8 mouse cellular contexts compared by ENCODE assay signal in genomic region chr6:144045503-144045902, GRCm38 (mm10).
DNase-seq lines count a peak whose midpoint lies in the region; ATAC-seq and TF ChIP-seq lines count a peak whose summit lies in the region.
"Had no signal": no experiment of that assay in that cellular context is flagged by ENCODE, and none has a peak within 500 bp of the region (broad histone marks: within the 10 kb centered on the region; RNA-seq: fewer than 3 reads in every experiment).

No protein-coding gene starts in this region.

- H3K27me3 ChIP-seq in forebrain, embryonic 12.5 days, result no peaks in the 10 kb centered on the region
- H3K27me3 ChIP-seq: limb, embryonic 13.5 days had no signal

- 18% methylated on average over 9 of the region's 9 CpGs for WGBS in forebrain, embryonic 12.5 days
- WGBS in lung, adult 2 months, result 25% methylated on average over 9 of the region's 9 CpGs

- peak overlapping the region; percentile 75 for H3K27ac ChIP-seq in forebrain, embryonic 12.5 days
- H3K27ac ChIP-seq: limb, embryonic 13.5 days had no signal

- ATAC-seq in forebrain, embryonic 12.5 days (ENCODE audit: low FRiP score), result peak; percentile 48
- ATAC-seq in inflammation-experienced regulatory T-cells, adult 6 months, result no peak

- H3K4me1 ChIP-seq in forebrain, embryonic 12.5 days, result peaks cover 47% of the 10 kb centered on the region
- H3K4me1 ChIP-seq in lung, adult 2 months (ENCODE audit: control insufficient read depth, insufficient read depth, low read length), result no peaks in the 10 kb centered on the region; the same call in 1 of the 2 replicates

- no peaks in the 10 kb centered on the region for H3K36me3 ChIP-seq in forebrain, embryonic 12.5 days (replicated peaks)
- H3K36me3 ChIP-seq: limb, embryonic 13.5 days had no signal

- H3K9ac ChIP-seq in forebrain, embryonic 12.5 days, result no peak overlapping the region
- H3K9ac ChIP-seq: limb, embryonic 13.5 days had no signal

- TF ChIP-seq CTCF in lung, adult 2 months (IDR thresholded peaks at IDR 0.05; ENCODE audit: insufficient read depth, low read length), result no peak

- no peaks in the 10 kb centered on the region for H3K9me3 ChIP-seq in forebrain, embryonic 12.5 days
- H3K9me3 ChIP-seq: limb, embryonic 13.5 days had no signal

- peak; percentile 12 for DNase-seq in right cerebral cortex, adult 18-20 months
- DNase-seq in right cerebral cortex, postnatal 14 days, result no peak
- peak; percentile 25 for DNase-seq in lung, adult 2 months
- DNase-seq in right cerebral cortex, postnatal 4 days, result peak; percentile 15
- DNase-seq in urinary bladder, postnatal 36 days (ENCODE audit: low spot score in 2 of 2), result no peak

- H3K4me3 ChIP-seq in forebrain, embryonic 12.5 days (replicated peaks), result no peak overlapping the region
- H3K4me3 ChIP-seq in lung, adult 2 months (replicated peaks; ENCODE audit: extremely low read depth, low read depth, low read length), result no peak overlapping the region
- H3K4me3 ChIP-seq: limb, embryonic 13.5 days had no signal

- H3K4me2 ChIP-seq in forebrain, embryonic 12.5 days, result peak overlapping the region; percentile 24; the same call in 1 of the 2 replicates
- H3K4me2 ChIP-seq: limb, embryonic 13.5 days had no signal

- no peak for TF ChIP-seq POLR2A in lung, adult 2 months (IDR thresholded peaks at IDR 0.05; ENCODE audit: borderline replicate concordance, extremely low read depth, low read depth, low read length)

Comparison
In these comparisons a context has a peak if more than half of its experiments do, and no peak if none do; other contexts are left out.
1. DNase-seq: peak in right cerebral cortex, adult 18-20 months (single experiment), lung, adult 2 months (single experiment) and right cerebral cortex, postnatal 4 days (single experiment); none in right cerebral cortex, postnatal 14 days (single experiment) and urinary bladder, postnatal 36 days (0 of 2).